Mouse (Mus musculus) midbrain, embryonic 16.5 days (tissue): ENCODE results near the gene Slc25a13. TPM values are rescaled to one million over a fixed set of nuclear protein-coding genes. Genes with fewer than 3 reads are reported as not detected.

ENCODE experiments used
- ATAC-seq: fragments of 200-750 bp; cut with Nextera tagmentation; 2 replicates; pipeline ENCODE4 v1.8.0; 2017; ENCODE audit warnings: moderate TSS enrichment
- H3K27ac ChIP-seq: fragments of 300-500 bp; sonication (generic); 2 replicates; pipeline ENCODE4 v1.5.1; 2014; ENCODE audit warnings: mild to moderate bottlenecking, low read length, mixed read lengths
- H3K27me3 ChIP-seq: fragments of 300-500 bp; sonication (generic); 2 replicates; pipeline ENCODE4 v1.6.1; 2014; ENCODE audit warnings: low read depth, low read length, mixed read lengths; ENCODE audit not compliant: control insufficient read depth, insufficient read depth
- H3K36me3 ChIP-seq: fragments of 300-500 bp; sonication (generic); 2 replicates; pipeline ENCODE4 v1.6.1; 2014; ENCODE audit warnings: mild to moderate bottlenecking, low read length, moderate library complexity, mixed read lengths; ENCODE audit not compliant: control insufficient read depth, insufficient read depth
- H3K4me1 ChIP-seq: fragments of 300-500 bp; sonication (generic); 2 replicates; pipeline ENCODE4 v1.6.1; 2014; ENCODE audit warnings: mild to moderate bottlenecking, low read length, mixed read lengths; ENCODE audit not compliant: control insufficient read depth, insufficient read depth
- H3K4me2 ChIP-seq: fragments of 300-500 bp; sonication (generic); 2 replicates; pipeline ENCODE4 v1.6.1; 2014; ENCODE audit warnings: mild to moderate bottlenecking, low read length, mixed read lengths
- H3K4me3 ChIP-seq: fragments of 300-500 bp; sonication (generic); 2 replicates; pipeline ENCODE4 v1.5.1; 2014; ENCODE audit warnings: low read depth, mild to moderate bottlenecking, low read length, moderate library complexity, mixed read lengths
- H3K9ac ChIP-seq: fragments of 300-500 bp; sonication (generic); 2 replicates; pipeline ENCODE4 v1.6.1; 2014; ENCODE audit warnings: low read depth, low read length, mixed read lengths
- H3K9me3 ChIP-seq: fragments of 300-500 bp; sonication (generic); replicated peaks from 2 replicates; pipeline ENCODE4 v1.6.1; 2014; ENCODE audit warnings: mild to moderate bottlenecking, low read length, mixed read lengths; ENCODE audit not compliant: control insufficient read depth, poor library complexity, severe bottlenecking
- WGBS: fragments of 180-500 bp; shearing (Covaris S2); extraction: QIAGEN DNeasy Blood & Tissue Kit; methylation state at CpG from one replicate; pipeline ENCODE4 v1.1.7; 2014; 5-methylcytosine and 5-hydroxymethylcytosine counted together
- polyA plus RNA-seq: library from polyadenylated mRNA; unstranded; fragments of >200 nt; fragmentation: Nextera tagmentation; extraction: Ambion mirVana; gene quantifications from 2 replicates; pipeline ENCODE4 v1.2.1, GENCODE M21; 2015

The Slc25a13 gene
- 3.8 and 3.9 TPM in 2 replicates for polyA plus RNA-seq

DNA sequence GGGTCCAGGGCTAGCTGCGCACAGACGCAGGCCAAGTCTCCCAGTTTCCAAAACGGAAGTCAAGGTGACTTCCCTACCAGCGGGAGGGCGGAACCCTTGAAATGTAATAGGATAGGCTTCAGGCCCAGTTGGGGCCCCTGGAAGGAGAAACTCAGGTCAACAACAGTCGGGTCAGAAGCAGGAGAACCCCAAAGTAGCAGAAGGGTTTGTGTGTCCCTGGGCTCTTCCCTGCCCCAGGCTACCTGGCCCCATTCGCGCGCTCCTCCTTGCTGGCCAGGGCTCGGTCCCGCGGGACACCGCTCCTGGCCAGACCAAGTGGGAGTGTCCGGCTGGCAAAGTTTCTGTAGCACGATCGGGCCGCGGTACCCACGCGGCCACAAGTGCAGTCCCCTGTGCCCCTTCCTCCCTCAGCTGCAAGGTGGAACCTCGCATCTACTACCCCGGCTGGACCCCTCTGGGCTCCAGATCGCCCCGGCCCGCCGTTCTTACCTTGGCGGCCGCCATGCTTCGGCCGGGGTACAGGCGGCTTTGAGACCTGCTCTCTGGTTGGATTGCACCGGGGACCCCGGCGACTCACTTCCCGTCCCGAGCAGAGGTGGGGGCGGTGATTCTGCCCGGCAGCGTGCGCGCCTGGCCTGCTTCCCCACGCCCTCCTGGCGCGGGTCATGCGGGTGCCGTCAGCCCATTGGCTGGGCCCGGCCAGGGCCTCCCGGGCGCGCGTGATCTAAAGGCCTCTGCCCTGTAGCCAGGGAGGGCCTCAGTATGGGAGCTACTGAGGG is at the start of gene Slc25a13:
Gene Slc25a13, minus strand, starts transcription at position 667 of the 779 bp plus-strand sequence.
- Histone ChIP-seq H3K27me3 (no peaks in the 10 kb centered on the region), H3K27ac (no peak within 1 kb of the TSS), H3K9ac (peak within 1 kb of the TSS; percentile 81), H3K4me3 (peak within 1 kb of the TSS; percentile 76), H3K9me3 (no peaks in the 10 kb centered on the region), H3K4me1 (peaks cover 8% of the 10 kb centered on the region), H3K36me3 (no peaks in the 10 kb centered on the region), H3K4me2 (peak within 1 kb of the TSS; percentile 98)
- WGBS, result 1% methylated on average over 51 of the region's 51 CpGs
- peak; percentile 95 for ATAC-seq

GRCm38 (mm10) chr6:6265761-6266160 is 48.8 kb upstream of the Slc25a13 start:
- no peak overlapping the region for H3K9ac ChIP-seq
- WGBS, result 88% methylated on average over 7 of the region's 7 CpGs

GRCm38 (mm10) chr6:6263293-6263911 is 46.4 kb upstream of the Slc25a13 start:
- H3K27ac ChIP-seq, result no peak overlapping the region
- ATAC-seq, result no peak
- no peak overlapping the region for H3K9ac ChIP-seq
- H3K9me3 ChIP-seq, result no peaks in the 10 kb centered on the region
- no peak overlapping the region for H3K4me2 ChIP-seq
- no peaks in the 10 kb centered on the region for H3K36me3 ChIP-seq
- WGBS, result 85% methylated on average over 4 of the region's 4 CpGs
- no peaks in the 10 kb centered on the region for H3K27me3 ChIP-seq
- no peak overlapping the region for H3K4me3 ChIP-seq
- no peaks in the 10 kb centered on the region for H3K4me1 ChIP-seq

More at GRCm38 (mm10) chr6:6265761-6266160, 48.8 kb upstream of the Slc25a13 start:
- Histone ChIP-seq H3K4me3 (no peak overlapping the region), H3K36me3 (no peaks in the 10 kb centered on the region), H3K4me1 (no peaks in the 10 kb centered on the region), H3K4me2 (no peak overlapping the region), H3K27me3 (no peaks in the 10 kb centered on the region), H3K27ac (no peak overlapping the region), H3K9me3 (no peaks in the 10 kb centered on the region)
- no peak for ATAC-seq

GRCm38 (mm10) chr6:6260917-6261316 is 43.9 kb upstream of the Slc25a13 start:
- WGBS, result 74% methylated on average over 4 of the region's 4 CpGs

DNA sequence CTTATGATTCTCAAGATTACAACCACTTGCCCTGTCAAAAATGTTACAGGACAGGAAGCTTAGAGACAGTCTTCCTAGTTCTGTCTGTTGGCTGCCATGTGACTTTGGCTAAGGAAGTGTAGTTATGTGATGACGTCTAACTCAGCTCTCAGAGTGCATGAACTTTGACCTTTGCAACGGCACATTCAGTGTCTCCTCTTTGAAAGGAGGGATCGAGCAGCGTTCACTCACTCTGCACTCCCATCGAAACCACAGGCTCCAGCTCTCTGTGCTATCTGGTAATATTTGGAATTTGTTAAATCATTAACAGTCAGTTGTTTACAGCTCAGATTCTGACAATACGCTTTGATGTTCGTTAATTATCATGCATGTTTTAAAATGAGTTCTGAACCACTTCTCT is 31.5 kb upstream of the Slc25a13 start:
- Histone ChIP-seq H3K4me3 (no peak overlapping the region), H3K36me3 (no peaks in the 10 kb centered on the region), H3K4me2 (no peak overlapping the region), H3K9me3 (no peaks in the 10 kb centered on the region; the same call in 1 of the 2 replicates), H3K27ac (no peak overlapping the region), H3K4me1 (no peaks in the 10 kb centered on the region), H3K9ac (no peak overlapping the region), H3K27me3 (no peaks in the 10 kb centered on the region)
- ATAC-seq, result no peak
- WGBS, result 65% methylated on average over 7 of the region's 7 CpGs

More at GRCm38 (mm10) chr6:6260917-6261316, 43.9 kb upstream of the Slc25a13 start:
- no peak for ATAC-seq
- Histone ChIP-seq H3K36me3 (no peaks in the 10 kb centered on the region), H3K4me1 (no peaks in the 10 kb centered on the region), H3K4me3 (no peak overlapping the region), H3K9me3 (no peaks in the 10 kb centered on the region), H3K4me2 (no peak overlapping the region), H3K9ac (no peak overlapping the region), H3K27ac (no peak overlapping the region), H3K27me3 (no peaks in the 10 kb centered on the region)

- 94% methylated on average over 1 of the region's 1 CpGs for WGBS
Observed at GRCm38 (mm10) chr6:6243828-6244227, 26.9 kb upstream of the Slc25a13 start.

DNA sequence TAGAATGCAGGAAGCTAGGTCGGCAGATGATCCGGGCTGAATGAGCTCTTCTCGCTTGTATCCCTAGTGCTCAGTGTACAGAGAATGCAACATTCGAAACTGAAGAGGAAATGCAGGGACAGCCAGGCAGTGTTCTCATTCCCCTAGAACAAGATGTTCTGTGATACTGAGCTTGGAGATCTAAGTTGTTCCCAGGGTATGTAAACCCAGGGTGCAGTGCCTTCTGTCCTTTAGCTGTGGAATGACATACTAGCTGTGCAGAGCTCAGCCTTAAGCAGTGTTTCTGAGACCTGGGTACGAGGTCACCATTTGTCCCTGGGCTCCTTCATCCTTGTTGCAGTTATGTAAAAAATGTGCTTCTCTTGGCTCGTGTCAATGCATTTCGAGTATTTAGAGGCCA is 25.1 kb upstream of the Slc25a13 start:
- H3K9ac ChIP-seq, result no peak overlapping the region
- H3K36me3 ChIP-seq, result no peaks in the 10 kb centered on the region
- no peaks in the 10 kb centered on the region for H3K9me3 ChIP-seq
- no peaks in the 10 kb centered on the region for H3K27me3 ChIP-seq
- no peaks in the 10 kb centered on the region for H3K4me1 ChIP-seq
- H3K27ac ChIP-seq, result no peak overlapping the region
- H3K4me2 ChIP-seq, result no peak overlapping the region
- no peak overlapping the region for H3K4me3 ChIP-seq
- WGBS, result 77% methylated on average over 7 of the region's 7 CpGs
- ATAC-seq, result no peak

More at GRCm38 (mm10) chr6:6243828-6244227, 26.9 kb upstream of the Slc25a13 start:
- H3K4me1 ChIP-seq, result no peaks in the 10 kb centered on the region
- H3K4me2 ChIP-seq, result no peak overlapping the region
- no peak overlapping the region for H3K27ac ChIP-seq
- H3K9ac ChIP-seq, result no peak overlapping the region
- ATAC-seq, result no peak
- no peaks in the 10 kb centered on the region for H3K27me3 ChIP-seq
- no peaks in the 10 kb centered on the region; the same call in 1 of the 2 replicates for H3K9me3 ChIP-seq
- H3K4me3 ChIP-seq, result no peak overlapping the region
- H3K36me3 ChIP-seq, result no peaks in the 10 kb centered on the region

- H3K9ac ChIP-seq, result no peak overlapping the region
- H3K36me3 ChIP-seq, result no peaks in the 10 kb centered on the region
- H3K27me3 ChIP-seq, result no peaks in the 10 kb centered on the region
- H3K4me1 ChIP-seq, result no peaks in the 10 kb centered on the region
- WGBS, result 93% methylated on average over 2 of the region's 2 CpGs
- H3K4me2 ChIP-seq, result no peak overlapping the region
- H3K27ac ChIP-seq, result no peak overlapping the region
- no peaks in the 10 kb centered on the region; the same call in 1 of the 2 replicates for H3K9me3 ChIP-seq
- no peak for ATAC-seq
- H3K4me3 ChIP-seq, result no peak overlapping the region
Observed at GRCm38 (mm10) chr6:6236788-6237298, 19.9 kb upstream of the Slc25a13 start.

DNA sequence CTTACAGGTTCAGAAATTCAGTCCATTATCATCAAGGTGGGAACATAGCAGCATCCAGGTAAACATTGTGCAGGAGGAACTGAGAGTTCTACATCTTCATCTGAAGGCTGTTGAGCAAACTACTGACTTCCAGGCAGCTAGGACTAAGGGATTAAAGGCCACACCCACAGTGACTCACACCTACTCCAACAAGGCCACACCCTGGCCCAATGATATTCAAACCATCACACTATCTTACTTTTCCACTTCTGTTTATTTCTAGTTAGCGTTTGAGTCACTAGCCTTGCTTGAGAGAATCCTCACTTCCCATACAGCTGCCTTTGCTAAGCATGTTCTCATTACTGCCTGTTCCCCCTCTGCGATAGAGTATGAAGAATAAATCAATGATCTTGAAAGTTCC is 13.3 kb upstream of the Slc25a13 start:
- no peaks in the 10 kb centered on the region for H3K36me3 ChIP-seq
- no peak overlapping the region for H3K27ac ChIP-seq
- whole genome bisulfite sequencing, result 91% methylated on average over 2 of the region's 2 CpGs
- no peak overlapping the region for H3K9ac ChIP-seq
- H3K4me2 ChIP-seq, result no peak overlapping the region
- H3K9me3 ChIP-seq, result no peaks in the 10 kb centered on the region; the same call in 1 of the 2 replicates
- no peaks in the 10 kb centered on the region for H3K4me1 ChIP-seq
- no peak for ATAC-seq
- H3K27me3 ChIP-seq, result no peaks in the 10 kb centered on the region
- no peak overlapping the region for H3K4me3 ChIP-seq
